13 mouse cellular contexts compared by ENCODE assay signal in the genomic region with DNA sequence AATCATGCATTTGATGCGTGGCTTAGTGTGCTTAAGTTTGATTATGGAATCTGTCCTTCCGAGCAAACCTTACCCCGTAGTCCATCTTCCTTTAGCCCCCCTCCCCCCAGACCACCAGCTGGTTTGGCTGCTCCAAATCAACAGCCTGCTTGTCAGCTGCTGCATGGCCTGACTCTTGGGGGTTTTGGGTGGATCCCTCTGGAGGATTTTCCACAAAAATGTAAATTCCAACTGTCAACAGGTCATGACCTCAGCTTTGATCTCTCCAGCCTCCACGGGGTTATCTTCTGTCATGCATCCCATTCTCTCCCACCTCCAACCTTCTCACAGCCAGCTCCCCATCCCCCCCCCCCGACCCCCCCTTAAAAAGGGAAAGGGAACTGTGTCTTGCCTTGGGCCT.
A peak's percentile ranks its signal among the peaks of the same experiment; 100 is the strongest.
DNase-seq lines count a peak whose midpoint lies in the region; ATAC-seq lines count a peak whose summit lies in the region.
"Had no signal": no experiment of that assay in that cellular context is flagged by ENCODE, and none has a peak within 500 bp of the region (broad histone marks: within the 10 kb centered on the region; RNA-seq: fewer than 3 reads in every experiment).

No protein-coding gene starts in this region.

- no peak overlapping the region for H3K27ac ChIP-seq in kidney, embryonic 16.5 days (ENCODE audit: low read length)
- H3K27ac ChIP-seq in midbrain, embryonic 12.5 days (replicated peaks): no peak overlapping the region
- H3K27ac ChIP-seq in midbrain, embryonic 16.5 days (ENCODE audit: low read length): no peak overlapping the region
- H3K27ac ChIP-seq in stomach, embryonic 14.5 days (ENCODE audit: low read length): no peak overlapping the region
- H3K27ac ChIP-seq: neural tube, embryonic 13.5 days had no signal

- H3K9me3 ChIP-seq in kidney, embryonic 16.5 days (ENCODE audit: low read length): no peaks in the 10 kb centered on the region
- H3K9me3 ChIP-seq in midbrain, embryonic 12.5 days: no peaks in the 10 kb centered on the region
- no peaks in the 10 kb centered on the region for H3K9me3 ChIP-seq in midbrain, embryonic 16.5 days (replicated peaks; ENCODE audit: control insufficient read depth, low read length, poor library complexity, severe bottlenecking)
- H3K9me3 ChIP-seq in stomach, embryonic 14.5 days (ENCODE audit: control insufficient read depth, low read depth, low read length): no peaks in the 10 kb centered on the region
- H3K9me3 ChIP-seq: G1E; neural tube, embryonic 13.5 days had no signal

- no peaks in the 10 kb centered on the region for H3K27me3 ChIP-seq in kidney, embryonic 16.5 days (ENCODE audit: insufficient read depth, low read length)
- H3K27me3 ChIP-seq in midbrain, embryonic 12.5 days: peaks cover 6% of the 10 kb centered on the region; the same call in 1 of the 2 replicates
- H3K27me3 ChIP-seq in midbrain, embryonic 16.5 days (ENCODE audit: control insufficient read depth, insufficient read depth, low read depth, low read length): no peaks in the 10 kb centered on the region
- no peaks in the 10 kb centered on the region for H3K27me3 ChIP-seq in stomach, embryonic 14.5 days (ENCODE audit: control insufficient read depth, insufficient read depth, low read length)
- H3K27me3 ChIP-seq: neural tube, embryonic 13.5 days had no signal

- peaks cover 21% of the 10 kb centered on the region for H3K4me1 ChIP-seq in kidney, embryonic 16.5 days (ENCODE audit: insufficient read depth, low read length)
- H3K4me1 ChIP-seq in midbrain, embryonic 12.5 days: peaks cover 20% of the 10 kb centered on the region
- H3K4me1 ChIP-seq in midbrain, embryonic 16.5 days (ENCODE audit: control insufficient read depth, insufficient read depth, low read length): peaks cover 2% of the 10 kb centered on the region; the same call in 1 of the 2 replicates
- H3K4me1 ChIP-seq in stomach, embryonic 14.5 days (ENCODE audit: control insufficient read depth, insufficient read depth, low read length): peaks cover 7% of the 10 kb centered on the region; the same call in 1 of the 2 replicates

- 15% methylated on average over 5 of the region's 5 CpGs for WGBS in kidney, embryonic 16.5 days
- WGBS in midbrain, embryonic 12.5 days: 6% methylated on average over 4 of the region's 5 CpGs
- 12% methylated on average over 5 of the region's 5 CpGs for WGBS in midbrain, embryonic 16.5 days
- 9% methylated on average over 5 of the region's 5 CpGs for WGBS in stomach, embryonic 14.5 days

- no peak overlapping the region for H3K4me2 ChIP-seq in kidney, embryonic 16.5 days (replicated peaks; ENCODE audit: low read depth, low read length)
- no peak overlapping the region for H3K4me2 ChIP-seq in midbrain, embryonic 12.5 days (replicated peaks)
- no peak overlapping the region for H3K4me2 ChIP-seq in midbrain, embryonic 16.5 days (ENCODE audit: low read length)
- no peak overlapping the region for H3K4me2 ChIP-seq in stomach, embryonic 14.5 days (replicated peaks; ENCODE audit: low read depth, low read length)
- H3K4me2 ChIP-seq: neural tube, embryonic 13.5 days had no signal

- no peak overlapping the region for H3K4me3 ChIP-seq in kidney, embryonic 16.5 days (ENCODE audit: low read length)
- no peak overlapping the region for H3K4me3 ChIP-seq in midbrain, embryonic 12.5 days
- H3K4me3 ChIP-seq in midbrain, embryonic 16.5 days (ENCODE audit: low read depth, low read length): no peak overlapping the region
- H3K4me3 ChIP-seq in stomach, embryonic 14.5 days (ENCODE audit: low read depth, low read length): no peak overlapping the region
- H3K4me3 ChIP-seq: neural tube, embryonic 13.5 days had no signal

- no peak overlapping the region for H3K9ac ChIP-seq in kidney, embryonic 16.5 days (replicated peaks; ENCODE audit: low read length)
- H3K9ac ChIP-seq in midbrain, embryonic 12.5 days (replicated peaks): no peak overlapping the region
- H3K9ac ChIP-seq in midbrain, embryonic 16.5 days (ENCODE audit: low read depth, low read length): no peak overlapping the region
- no peak overlapping the region for H3K9ac ChIP-seq in stomach, embryonic 14.5 days (replicated peaks; ENCODE audit: low read depth, low read length)
- H3K9ac ChIP-seq: neural tube, embryonic 13.5 days had no signal

- peak; percentile 51 for DNase-seq in kidney, postnatal 10 days
- peak; percentile 71 for DNase-seq in embryo, embryonic 11 days
- no peak for DNase-seq in ovary, adult 18-20 months (ENCODE audit: low spot score)
- DNase-seq in adrenal gland, postnatal 4 days (ENCODE audit: low spot score in 2 of 2): no peak
- DNase-seq: cerebellum, adult 18-20 months; gastrocnemius, postnatal 25 days; kidney, adult 2 months had no signal

- H3K36me3 ChIP-seq in kidney, embryonic 16.5 days (ENCODE audit: insufficient read depth, low read length): no peaks in the 10 kb centered on the region
- H3K36me3 ChIP-seq in midbrain, embryonic 12.5 days: no peaks in the 10 kb centered on the region
- no peaks in the 10 kb centered on the region for H3K36me3 ChIP-seq in midbrain, embryonic 16.5 days (ENCODE audit: control insufficient read depth, insufficient read depth, low read length)
- H3K36me3 ChIP-seq in stomach, embryonic 14.5 days (ENCODE audit: control insufficient read depth, insufficient read depth, low read length): no peaks in the 10 kb centered on the region
- H3K36me3 ChIP-seq: G1E; neural tube, embryonic 13.5 days had no signal

- no peak for ATAC-seq in kidney, embryonic 16.5 days (ENCODE audit: low FRiP score, low TSS enrichment)
- ATAC-seq in midbrain, embryonic 12.5 days (ENCODE audit: low FRiP score, low read depth): 0 out of 2 replicates have a peak, but pooled peaks have one; percentile 19
- no peak for ATAC-seq in midbrain, embryonic 16.5 days
- ATAC-seq in stomach, embryonic 14.5 days (ENCODE audit: insufficient number of reproducible peaks, insufficient read depth, low FRiP score, low read depth): peak; percentile 46; the same call in 1 of the 2 replicates

Comparison
In these comparisons a context has a peak if more than half of its experiments do, and no peak if none do; other contexts are left out.
1. ATAC-seq: peak in midbrain, embryonic 12.5 days (single experiment) and stomach, embryonic 14.5 days (single experiment); none in kidney, embryonic 16.5 days (single experiment) and midbrain, embryonic 16.5 days (single experiment).
2. DNase-seq: peak in kidney, postnatal 10 days (single experiment) and embryo, embryonic 11 days (single experiment); none in ovary, adult 18-20 months (single experiment) and adrenal gland, postnatal 4 days (0 of 2).